Comparison of ENCODE assay signal across 8 mouse cellular contexts in the genomic region with DNA sequence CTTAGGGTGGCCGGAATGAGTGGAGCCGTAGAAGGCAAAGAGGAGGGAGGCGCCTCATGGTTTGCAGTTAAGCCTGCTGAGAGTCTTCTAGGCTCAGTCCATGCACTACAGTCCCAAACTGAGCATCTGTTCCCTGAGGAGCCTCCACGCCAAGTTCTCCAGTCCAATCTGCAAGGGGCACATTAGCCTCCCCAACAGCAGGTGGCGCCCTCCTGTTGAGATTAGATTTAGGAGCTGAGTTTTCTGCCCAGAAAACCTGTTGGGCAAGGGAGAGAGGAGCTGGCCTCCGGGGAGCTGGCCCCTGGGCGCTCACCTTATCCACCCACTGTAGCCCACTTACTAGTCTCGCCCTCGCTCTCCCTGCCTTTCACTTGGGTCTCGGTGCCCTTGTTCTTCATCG.
A peak's percentile ranks its signal among the peaks of the same experiment; 100 is the strongest.
DNase-seq lines count a peak whose midpoint lies in the region; ATAC-seq and TF ChIP-seq lines count a peak whose summit lies in the region.

No protein-coding gene starts in this region.

- no peak for ATAC-seq in forebrain, postnatal 0 days
- ATAC-seq in forebrain, embryonic 12.5 days (ENCODE audit: low FRiP score): no peak
- ATAC-seq in lung, embryonic 14.5 days (ENCODE audit: insufficient read depth): no peak

- 91% methylated on average over 11 of the region's 11 CpGs for WGBS in forebrain, postnatal 0 days
- 84% methylated on average over 11 of the region's 11 CpGs for WGBS in forebrain, embryonic 12.5 days
- 79% methylated on average over 11 of the region's 11 CpGs for WGBS in lung, embryonic 14.5 days

- H3K27me3 ChIP-seq in forebrain, postnatal 0 days (ENCODE audit: insufficient read depth, low read length): no peaks in the 10 kb centered on the region
- no peaks in the 10 kb centered on the region for H3K27me3 ChIP-seq in forebrain, embryonic 12.5 days
- no peaks in the 10 kb centered on the region for H3K27me3 ChIP-seq in lung, embryonic 14.5 days (ENCODE audit: insufficient read depth, low read length)

- TF ChIP-seq CTCF in forebrain, postnatal 0 days (IDR thresholded peaks at IDR 0.05; ENCODE audit: low read depth): peak; percentile 48
- TF ChIP-seq CTCF in lung, embryonic 14.5 days (IDR thresholded peaks at IDR 0.05; ENCODE audit: low read depth): peak; percentile 76

- no peak overlapping the region for H3K9ac ChIP-seq in forebrain, postnatal 0 days
- no peak overlapping the region for H3K9ac ChIP-seq in forebrain, embryonic 12.5 days
- no peak overlapping the region for H3K9ac ChIP-seq in lung, embryonic 14.5 days

- no peak overlapping the region for H3K4me3 ChIP-seq in forebrain, postnatal 0 days (ENCODE audit: low read depth, low read length)
- H3K4me3 ChIP-seq in forebrain, embryonic 12.5 days (replicated peaks): no peak overlapping the region
- no peak overlapping the region for H3K4me3 ChIP-seq in lung, embryonic 14.5 days (ENCODE audit: low read depth, low read length)

- H3K9me3 ChIP-seq in forebrain, postnatal 0 days (ENCODE audit: low read length): no peaks in the 10 kb centered on the region
- no peaks in the 10 kb centered on the region for H3K9me3 ChIP-seq in forebrain, embryonic 12.5 days
- no peaks in the 10 kb centered on the region for H3K9me3 ChIP-seq in lung, embryonic 14.5 days (ENCODE audit: low read depth, low read length)

- H3K36me3 ChIP-seq in forebrain, postnatal 0 days (ENCODE audit: insufficient read depth): no peaks in the 10 kb centered on the region
- H3K36me3 ChIP-seq in forebrain, embryonic 12.5 days (replicated peaks): no peaks in the 10 kb centered on the region
- H3K36me3 ChIP-seq in lung, embryonic 14.5 days (ENCODE audit: insufficient read depth): no peaks in the 10 kb centered on the region

- no peak overlapping the region for H3K27ac ChIP-seq in forebrain, postnatal 0 days (ENCODE audit: low read depth, low read length)
- H3K27ac ChIP-seq in forebrain, embryonic 12.5 days: no peak overlapping the region
- peak overlapping the region; percentile 80 for H3K27ac ChIP-seq in lung, embryonic 14.5 days (ENCODE audit: low read depth)

- H3K4me1 ChIP-seq in forebrain, postnatal 0 days (ENCODE audit: insufficient read depth): no peaks in the 10 kb centered on the region
- peaks cover 3% of the 10 kb centered on the region; the same call in 1 of the 2 replicates for H3K4me1 ChIP-seq in forebrain, embryonic 12.5 days
- no peaks in the 10 kb centered on the region; the same call in 1 of the 2 replicates for H3K4me1 ChIP-seq in lung, embryonic 14.5 days (ENCODE audit: insufficient read depth)

- no peak for DNase-seq in forebrain, postnatal 0 days
- DNase-seq in adrenal gland, adult (ENCODE audit: inconsistent age in 2 of 2, low spot score in 1 of 2): peak; percentile 63 to 89
- DNase-seq in gastrocnemius, postnatal 10 days: peak; percentile 76
- DNase-seq in kidney, postnatal 25 days: peak; percentile 70 to 88
- peak; percentile 85 for DNase-seq in lung, embryonic 14.5 days
- peak; percentile 55 for DNase-seq in spleen, adult 12 weeks (ENCODE audit: low spot score)
- DNase-seq in urinary bladder, postnatal 4 days (ENCODE audit: low spot score in 2 of 2): peak; percentile 62 to 77

- no peak overlapping the region for H3K4me2 ChIP-seq in forebrain, postnatal 0 days (ENCODE audit: low read depth)
- no peak overlapping the region for H3K4me2 ChIP-seq in forebrain, embryonic 12.5 days
- H3K4me2 ChIP-seq in lung, embryonic 14.5 days: no peak overlapping the region
